30 mouse cellular contexts compared by ENCODE assay signal in the genomic region with DNA sequence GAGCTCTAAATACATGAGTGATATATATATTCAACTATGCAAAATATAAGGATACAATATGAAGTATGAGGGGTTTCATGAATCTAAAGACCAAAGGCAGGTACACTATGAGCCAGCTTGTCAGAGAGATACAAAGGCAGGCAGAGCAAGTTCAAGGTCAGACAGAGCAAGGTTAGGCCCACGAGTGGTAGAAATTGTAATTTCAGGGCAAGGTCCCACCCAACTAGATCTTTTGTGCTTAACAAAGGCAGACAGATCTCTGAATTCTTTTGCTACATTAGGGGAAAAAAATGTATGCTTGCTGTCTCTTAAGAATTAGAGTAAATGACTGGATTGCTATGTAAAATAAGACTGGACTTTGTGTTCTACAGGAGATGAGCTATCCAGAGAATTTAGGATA. TPM values are rescaled to one million over a fixed set of nuclear protein-coding genes. Genes with fewer than 3 reads are reported as not detected.
A peak's percentile ranks its signal among the peaks of the same experiment; 100 is the strongest.
DNase-seq lines count a peak whose midpoint lies in the region; ATAC-seq and TF ChIP-seq lines count a peak whose summit lies in the region.
"Had no signal": no experiment of that assay in that cellular context is flagged by ENCODE, and none has a peak within 500 bp of the region (broad histone marks: within the 10 kb centered on the region; RNA-seq: fewer than 3 reads in every experiment).

No protein-coding gene starts in this region.

- no peak for ATAC-seq in heart, postnatal 0 days (ENCODE audit: insufficient read depth, low read depth)
- ATAC-seq: forebrain, embryonic 13.5 days; forebrain, embryonic 16.5 days; hindbrain, postnatal 0 days; inflammation-experienced regulatory T-cells, adult 6 months; intestine, embryonic 16.5 days had no signal

- H3K36me3 ChIP-seq in heart, embryonic 10.5 days, result no peaks in the 10 kb centered on the region
- H3K36me3 ChIP-seq in heart, postnatal 0 days (replicated peaks; ENCODE audit: control insufficient read depth, insufficient read depth, low read length), result no peaks in the 10 kb centered on the region
- H3K36me3 ChIP-seq: forebrain, embryonic 10.5 days; heart, embryonic 15.5 days had no signal

- H3K4me3 ChIP-seq in heart, embryonic 10.5 days, result no peak overlapping the region
- no peak overlapping the region for H3K4me3 ChIP-seq in heart, postnatal 0 days (ENCODE audit: low read depth, low read length)
- H3K4me3 ChIP-seq: forebrain, embryonic 10.5 days; forebrain, embryonic 13.5 days; heart, embryonic 15.5 days had no signal

- TF ChIP-seq CTCF in heart, postnatal 0 days (IDR thresholded peaks at IDR 0.05; ENCODE audit: low read depth), result no peak

- intact Hi-C loops in heart, postnatal 14 days (cut with DNase I), result loop anchor here (5.0 to 10.0 kb wide), 3 partner anchors 155 to 385 kb away; partner anchors contain the start of gene Zbtb24

- H3K27me3 ChIP-seq in heart, embryonic 10.5 days (ENCODE audit: insufficient read depth, poor library complexity, severe bottlenecking), result no peaks in the 10 kb centered on the region
- H3K27me3 ChIP-seq in heart, postnatal 0 days (ENCODE audit: control insufficient read depth, insufficient read depth, low read length), result no peaks in the 10 kb centered on the region
- H3K27me3 ChIP-seq: CH12.LX; forebrain, embryonic 13.5 days; heart, embryonic 15.5 days had no signal

- H3K4me1 ChIP-seq in heart, embryonic 10.5 days, result peaks cover 14% of the 10 kb centered on the region; the same call in 1 of the 2 replicates
- peaks cover 14% of the 10 kb centered on the region for H3K4me1 ChIP-seq in heart, postnatal 0 days (ENCODE audit: control insufficient read depth, insufficient read depth)

- TF ChIP-seq EP300 in heart, postnatal 0 days (IDR thresholded peaks at IDR 0.05; ENCODE audit: low read depth), result no peak

- WGBS in heart, embryonic 10.5 days, result 51% methylated on average over 1 of the region's 1 CpGs
- 30% methylated on average over 1 of the region's 1 CpGs for WGBS in heart, postnatal 0 days

- H3K4me2 ChIP-seq in heart, postnatal 0 days (ENCODE audit: low read depth, low read length), result no peak overlapping the region
- H3K4me2 ChIP-seq: forebrain, embryonic 13.5 days; heart, embryonic 11.5 days; heart, embryonic 15.5 days; hindbrain, embryonic 14.5 days had no signal

- no peak overlapping the region for H3K9ac ChIP-seq in heart, postnatal 0 days (replicated peaks; ENCODE audit: low read depth, low read length)
- H3K9ac ChIP-seq: forebrain, embryonic 13.5 days; heart, embryonic 15.5 days; hindbrain, embryonic 14.5 days had no signal

- 0 out of 2 replicates have a peak overlapping the region, but pooled peaks have one; percentile 10 for H3K27ac ChIP-seq in heart, embryonic 10.5 days
- peak overlapping the region; percentile 20; the same call in 1 of the 2 replicates for H3K27ac ChIP-seq in heart, postnatal 0 days (ENCODE audit: low read depth)
- H3K27ac ChIP-seq: forebrain, embryonic 10.5 days; forebrain, embryonic 13.5 days; heart, embryonic 15.5 days; hindbrain, embryonic 14.5 days; hindbrain, postnatal 0 days had no signal

- no peaks in the 10 kb centered on the region for H3K9me3 ChIP-seq in heart, embryonic 10.5 days
- H3K9me3 ChIP-seq in heart, postnatal 0 days (replicated peaks; ENCODE audit: control insufficient read depth, low read length), result no peaks in the 10 kb centered on the region
- H3K9me3 ChIP-seq: forebrain, embryonic 10.5 days; forebrain, embryonic 13.5 days; heart, embryonic 15.5 days had no signal

- DNase-seq in heart, embryonic 10.5 days (ENCODE audit: low spot score), result no peak
- no peak for DNase-seq in heart, adult 11 months
- DNase-seq in heart, postnatal 0 days (ENCODE audit: low spot score), result no peak
- no peak for DNase-seq in heart, postnatal 14 days
- peak; percentile 46 for DNase-seq in ZHBTc4 (ENCODE audit: low read depth, low spot score)
- no peak for DNase-seq in layer of hippocampus, postnatal 36 days
- DNase-seq: adrenal gland, adult 2 months; adrenal gland, postnatal 14 days; B cell, adult 2 months; cerebellum, adult 11 months; cerebellum, adult 2 months; cerebellum, postnatal 10 days; gastrocnemius, postnatal 14 days; heart, adult 18-20 months; heart, postnatal 36 days; kidney, adult 18-20 months; kidney, adult 9 months had no signal

RNA-seq across cellular contexts. Expression of gene Fig4, which starts 2.9 kb away (rescaled TPM):
- polyA plus RNA-seq in heart, embryonic 10.5 days (2016; fragmentation: Nextera tagmentation; extraction: Ambion mirVana), result 28.7 and 43.6 TPM in 2 replicates
- total RNA-seq in heart, postnatal 0 days (2014; rRNA removed; ENCODE audit: low replicate concordance), result 78.9 and 86.9 TPM in 2 replicates
- 47.3 and 55.5 TPM in 2 replicates for polyA plus RNA-seq in heart, postnatal 0 days (2015; fragmentation: Nextera tagmentation; extraction: Ambion mirVana)
- total RNA-seq in heart, postnatal 14 days (2021), result 10 to 100 TPM; 22.6 to 24.3 TPM
- 10 to 100 TPM; 30.7 to 34.5 TPM for total RNA-seq in layer of hippocampus, postnatal 36 days (2021)

RNA-seq across cellular contexts. Expression of gene Ak9, which starts 3.6 kb away (rescaled TPM):
- polyA plus RNA-seq in heart, embryonic 10.5 days (2016; fragmentation: Nextera tagmentation; extraction: Ambion mirVana), result 0.03 and 0.06 TPM in 2 replicates
- total RNA-seq in heart, postnatal 0 days (2014; rRNA removed; ENCODE audit: low replicate concordance), result 0.23 TPM in 1 of 2 replicates, not detected in the other
- polyA plus RNA-seq in heart, postnatal 0 days (2015; fragmentation: Nextera tagmentation; extraction: Ambion mirVana), result 0.18 and 0.29 TPM in 2 replicates
- under 1 TPM; 0.05 to 0.07 TPM for total RNA-seq in heart, postnatal 14 days (2021)
- under 1 TPM; 0.15 to 0.25 TPM for total RNA-seq in layer of hippocampus, postnatal 36 days (2021)
- total RNA-seq: adrenal gland, adult 2 months; gastrocnemius, adult 18-20 months; gastrocnemius, postnatal 14 days; gastrocnemius, postnatal 4 days; heart, postnatal 36 days had no signal
- polyA plus RNA-seq: adrenal gland, adult 2 months; embryonic facial prominence, embryonic 11.5 days had no signal
